ENCODE assay signal across 8 mouse cellular contexts in the genomic region with DNA sequence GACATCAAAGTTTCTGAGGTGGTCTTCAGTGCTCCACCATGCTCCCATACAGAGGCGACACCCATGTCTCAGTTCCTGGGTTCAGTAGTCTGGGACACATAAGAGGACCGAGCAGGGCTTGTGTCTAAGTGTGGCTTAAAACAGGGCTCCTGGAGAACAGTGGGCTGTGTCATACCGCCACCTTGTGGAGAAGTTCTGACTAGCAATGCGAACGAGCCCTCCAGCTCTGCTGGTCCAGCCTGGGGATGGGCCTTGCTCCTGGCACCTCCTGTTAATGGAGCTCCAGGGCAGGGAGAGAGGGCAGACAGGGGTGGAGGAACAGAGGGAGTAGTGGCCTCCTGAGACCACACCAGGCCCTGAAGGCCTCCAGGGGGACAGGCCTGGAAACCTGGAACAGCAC. TPM values are rescaled to one million over a fixed set of nuclear protein-coding genes. Genes with fewer than 3 reads are reported as not detected.
DNase-seq lines count a peak whose midpoint lies in the region; ATAC-seq and TF ChIP-seq lines count a peak whose summit lies in the region.

No protein-coding gene starts in this region.

- no peaks in the 10 kb centered on the region for H3K9me3 ChIP-seq in heart, embryonic 11.5 days (replicated peaks; ENCODE audit: control insufficient read depth, low read length)
- H3K9me3 ChIP-seq in midbrain, embryonic 16.5 days (replicated peaks; ENCODE audit: control insufficient read depth, low read length, poor library complexity, severe bottlenecking): no peaks in the 10 kb centered on the region

- peak; percentile 90; the same call in 1 of the 2 replicates for TF ChIP-seq CTCF in spleen, adult 2 months (IDR thresholded peaks at IDR 0.05; ENCODE audit: extremely low read depth, insufficient read depth, insufficient read length, insufficient replicate concordance)

- H3K27ac ChIP-seq in heart, embryonic 11.5 days (ENCODE audit: low read depth, low read length): no peak overlapping the region
- no peak overlapping the region for H3K27ac ChIP-seq in midbrain, embryonic 16.5 days (ENCODE audit: low read length)
- no peak overlapping the region for H3K27ac ChIP-seq in spleen, adult 2 months (ENCODE audit: insufficient read depth, low read length)

- H3K4me2 ChIP-seq in heart, embryonic 11.5 days: no peak overlapping the region
- H3K4me2 ChIP-seq in midbrain, embryonic 16.5 days (ENCODE audit: low read length): no peak overlapping the region

- 0 out of 2 replicates have a peak, but pooled peaks cover 2% of the 10 kb centered on the region for H3K27me3 ChIP-seq in heart, embryonic 11.5 days (ENCODE audit: control insufficient read depth, insufficient read depth, low read length)
- H3K27me3 ChIP-seq in midbrain, embryonic 16.5 days (ENCODE audit: control insufficient read depth, insufficient read depth, low read depth, low read length): no peaks in the 10 kb centered on the region
- H3K27me3 ChIP-seq in spleen, adult 2 months (ENCODE audit: control insufficient read depth, insufficient read depth, low read length): no peaks in the 10 kb centered on the region

- no peaks in the 10 kb centered on the region for H3K36me3 ChIP-seq in heart, embryonic 11.5 days (ENCODE audit: control insufficient read depth, insufficient read depth, low read length)
- H3K36me3 ChIP-seq in midbrain, embryonic 16.5 days (ENCODE audit: control insufficient read depth, insufficient read depth, low read length): no peaks in the 10 kb centered on the region
- no peaks in the 10 kb centered on the region for H3K36me3 ChIP-seq in spleen, adult 2 months (ENCODE audit: control insufficient read depth, insufficient read depth, low read length)

- peak; percentile 98 for DNase-seq in heart, adult 11 months
- DNase-seq in embryo, embryonic 11.5 days (ENCODE audit: low read depth, low spot score): peak; percentile 80
- DNase-seq in gastrocnemius, postnatal 4 days (ENCODE audit: low spot score in 2 of 2): peak; percentile 72 to 82
- peak; percentile 87 for DNase-seq in kidney, adult 18-20 months
- DNase-seq in left cerebral cortex, postnatal 4 days: peak; percentile 89
- DNase-seq in spleen, adult 2 months (ENCODE audit: low read depth in 1 of 2, low spot score in 2 of 2): peak; percentile 51 to 70

- no peak overlapping the region for H3K4me3 ChIP-seq in heart, embryonic 11.5 days (ENCODE audit: low read depth, low read length)
- H3K4me3 ChIP-seq in midbrain, embryonic 16.5 days (ENCODE audit: low read depth, low read length): no peak overlapping the region
- H3K4me3 ChIP-seq in spleen, adult 2 months (ENCODE audit: extremely low read depth, insufficient read depth, insufficient read length): no peak overlapping the region

- no peak for TF ChIP-seq POLR2A in spleen, adult 2 months (IDR thresholded peaks at IDR 0.05; ENCODE audit: low read depth, low read length)

- 7% methylated on average over 5 of the region's 5 CpGs for WGBS in heart, embryonic 11.5 days (ENCODE audit: insufficient replicate concordance)
- whole genome bisulfite sequencing in midbrain, embryonic 16.5 days: 4% methylated on average over 5 of the region's 5 CpGs
- WGBS in spleen, adult 2 months: 2% methylated on average over 5 of the region's 5 CpGs

- ATAC-seq in heart, embryonic 11.5 days (replicated peaks; ENCODE audit: insufficient number of reproducible peaks, low FRiP score, low TSS enrichment): no peak; the same call in 1 of the 2 replicates
- peak; percentile 82 for ATAC-seq in midbrain, embryonic 16.5 days

- intact Hi-C loops in left cerebral cortex, postnatal 4 days (cut with DNase I): loop anchor here (5.0 kb wide), 1 partner anchor 217 kb away; no protein-coding TSS in a partner anchor

- no peak overlapping the region for H3K9ac ChIP-seq in heart, embryonic 11.5 days (ENCODE audit: low read depth, low read length)
- no peak overlapping the region for H3K9ac ChIP-seq in midbrain, embryonic 16.5 days (ENCODE audit: low read depth, low read length)

- H3K4me1 ChIP-seq in heart, embryonic 11.5 days (ENCODE audit: control insufficient read depth, insufficient read depth, low read length): peaks cover 5% of the 10 kb centered on the region; the same call in 1 of the 2 replicates
- H3K4me1 ChIP-seq in midbrain, embryonic 16.5 days (ENCODE audit: control insufficient read depth, insufficient read depth, low read length): no peaks in the 10 kb centered on the region
- H3K4me1 ChIP-seq in spleen, adult 2 months (ENCODE audit: control insufficient read depth, insufficient read depth, insufficient read length): no peaks in the 10 kb centered on the region

RNA-seq across cellular contexts. Expression of gene Myl2, which starts 11.8 kb away (rescaled TPM):
- 6,790 and 6,847 TPM in 2 replicates for polyA plus RNA-seq in heart, embryonic 11.5 days (2014; fragmentation: Nextera tagmentation; extraction: Ambion mirVana)
- total RNA-seq in gastrocnemius, postnatal 4 days (2021): 100 to 1,000 TPM; 652 to 792 TPM
- not detected for total RNA-seq in left cerebral cortex, postnatal 4 days (2021)
- polyA plus RNA-seq in midbrain, embryonic 16.5 days (2015; fragmentation: Nextera tagmentation; extraction: Ambion mirVana): 1.6 and 2.4 TPM in 2 replicates
- 0.46 TPM in 1 of 2 replicates, not detected in the other for polyA plus RNA-seq in spleen, adult 2 months (2012; rRNA removed)

RNA-seq across cellular contexts. Expression of gene Cux2, which starts 39.0 kb away (rescaled TPM):
- 4.7 and 7.1 TPM in 2 replicates for polyA plus RNA-seq in heart, embryonic 11.5 days (2014; fragmentation: Nextera tagmentation; extraction: Ambion mirVana)
- total RNA-seq in gastrocnemius, postnatal 4 days (2021): 1 to 10 TPM; 1.3 to 2.1 TPM
- 100 to 1,000 TPM; 182 to 239 TPM for total RNA-seq in left cerebral cortex, postnatal 4 days (2021)
- 20.1 and 20.2 TPM in 2 replicates for polyA plus RNA-seq in midbrain, embryonic 16.5 days (2015; fragmentation: Nextera tagmentation; extraction: Ambion mirVana)
- 0.77 and 1.2 TPM in 2 replicates for polyA plus RNA-seq in spleen, adult 2 months (2012; rRNA removed)

RNA-seq across cellular contexts. Expression of gene Ccdc63, which starts 51.7 kb away (rescaled TPM):
- 0.47 and 0.51 TPM in 2 replicates for polyA plus RNA-seq in heart, embryonic 11.5 days (2014; fragmentation: Nextera tagmentation; extraction: Ambion mirVana)
- under 1 TPM; 0.44 to 0.80 TPM for total RNA-seq in gastrocnemius, postnatal 4 days (2021)
- total RNA-seq in left cerebral cortex, postnatal 4 days (2021): 1 to 10 TPM in 1 of 2 experiments, not detected in 1; 1.2 TPM
- polyA plus RNA-seq in midbrain, embryonic 16.5 days (2015; fragmentation: Nextera tagmentation; extraction: Ambion mirVana): 0.24 and 0.25 TPM in 2 replicates
- polyA plus RNA-seq in spleen, adult 2 months (2012; rRNA removed): 0.12 and 0.16 TPM in 2 replicates

Comparison
In these comparisons a context has a peak if more than half of its experiments do, and no peak if none do; other contexts are left out.
1. RNA of gene Myl2, which starts 11.8 kb away (polyA plus RNA-seq): 6,790 to 6,847 TPM in heart, embryonic 11.5 days; 1.6 to 2.4 TPM in midbrain, embryonic 16.5 days and 0.46 TPM in spleen, adult 2 months; every median in the first group is over 1,000 times any median in the second.
2. Peak in every context shown above with its lines, with median percentiles within 50 percentile points of each other: DNase-seq.